Mouse (Mus musculus) thymus, postnatal 14 days (tissue): ENCODE measurements around the gene Nckipsd.
A peak's percentile ranks its signal among the peaks of the same experiment; 100 is the strongest.

ENCODE experiments used
- DNase-seq: peaks from one replicate; pipeline ENCODE4 v3.0.0; 2021

The Nckipsd gene

GRCm38 (mm10) chr9:108808163-108808665, at the start of gene Nckipsd:
Gene Nckipsd, plus strand, starts transcription at chr9:108808368.
- DNase-seq, result peak; percentile 98

- no peak for DNase-seq
Measured at GRCm38 (mm10) chr9:108759121-108759520, 49.0 kb upstream of the Nckipsd start.

- peak; percentile 71 for DNase-seq
Measured at GRCm38 (mm10) chr9:108759805-108760204, 48.4 kb upstream of the Nckipsd start.

GRCm38 (mm10) chr9:108761561-108761960, 46.6 kb upstream of the Nckipsd start:
- no peak for DNase-seq

GRCm38 (mm10) chr9:108764971-108765370, 43.2 kb upstream of the Nckipsd start:
- no peak for DNase-seq

GRCm38 (mm10) chr9:108776614-108777013, 31.6 kb upstream of the Nckipsd start:
- DNase-seq, result no peak

GRCm38 (mm10) chr9:108777276-108777675, 30.9 kb upstream of the Nckipsd start:
- no peak for DNase-seq

- no peak for DNase-seq
Measured at GRCm38 (mm10) chr9:108780959-108781358, 27.2 kb upstream of the Nckipsd start.

- no peak for DNase-seq
Measured at GRCm38 (mm10) chr9:108781891-108782290, 26.3 kb upstream of the Nckipsd start.

GRCm38 (mm10) chr9:108782836-108783547, 25.2 kb upstream of the Nckipsd start:
- no peak for DNase-seq

GRCm38 (mm10) chr9:108783548-108784463, 24.4 kb upstream of the Nckipsd start, which contains the start of gene Ip6k2:
Gene Ip6k2, plus strand, starts transcription at chr9:108783796.
- peak; percentile 98 for DNase-seq

- DNase-seq, result no peak
Measured at GRCm38 (mm10) chr9:108785416-108785815, 22.8 kb upstream of the Nckipsd start.

- no peak for DNase-seq
Measured at GRCm38 (mm10) chr9:108786494-108786893, 21.7 kb upstream of the Nckipsd start.

GRCm38 (mm10) chr9:108787080-108787479, 21.1 kb upstream of the Nckipsd start:
- no peak for DNase-seq

- DNase-seq, result no peak
Measured at GRCm38 (mm10) chr9:108788713-108789112, 19.5 kb upstream of the Nckipsd start.

- DNase-seq, result no peak
Measured at GRCm38 (mm10) chr9:108792307-108792706, 15.9 kb upstream of the Nckipsd start.

GRCm38 (mm10) chr9:108792730-108793129, 15.4 kb upstream of the Nckipsd start:
- DNase-seq, result peak; percentile 77

- DNase-seq, result no peak
Measured at GRCm38 (mm10) chr9:108795281-108795680, 12.9 kb upstream of the Nckipsd start.

- DNase-seq, result peak; percentile 51
Measured at GRCm38 (mm10) chr9:108795762-108796161, 12.4 kb upstream of the Nckipsd start.

GRCm38 (mm10) chr9:108796351-108796981, 11.7 kb upstream of the Nckipsd start:
- DNase-seq, result no peak

- DNase-seq, result no peak
Measured at GRCm38 (mm10) chr9:108797477-108797876, 10.7 kb upstream of the Nckipsd start.

GRCm38 (mm10) chr9:108798508-108799075, 9.6 kb upstream of the Nckipsd start:
- DNase-seq, result no peak

GRCm38 (mm10) chr9:108799564-108799963, 8.6 kb upstream of the Nckipsd start:
- DNase-seq, result no peak
